Mouse (Mus musculus): Measurements from ENCODE around the gene Slbp. TPM values are rescaled to one million over a fixed set of nuclear protein-coding genes. Genes with fewer than 3 reads are reported as not detected.

Slbp gene
- total RNA-seq, 4 experiments from 2014 or later: 34.0 to 42.1 (median 38.5) TPM

- DNase-seq: no peak
Observed at GRCm38 (mm10) chr5:33681044-33681443, 28.7 kb upstream of the Slbp start.

GRCm38 (mm10) chr5:33678244-33678643 lies 25.9 kb upstream of the Slbp start:
- no peak for DNase-seq

GRCm38 (mm10) chr5:33675964-33676363 lies 23.6 kb upstream of the Slbp start:
- no peak for DNase-seq

- DNase-seq: no peak
Observed at GRCm38 (mm10) chr5:33674439-33674838, 22.1 kb upstream of the Slbp start.

GRCm38 (mm10) chr5:33671659-33672058 lies 19.3 kb upstream of the Slbp start:
- no peak for DNase-seq

GRCm38 (mm10) chr5:33668223-33668622 lies 15.8 kb upstream of the Slbp start:
- DNase-seq: no peak

DNA sequence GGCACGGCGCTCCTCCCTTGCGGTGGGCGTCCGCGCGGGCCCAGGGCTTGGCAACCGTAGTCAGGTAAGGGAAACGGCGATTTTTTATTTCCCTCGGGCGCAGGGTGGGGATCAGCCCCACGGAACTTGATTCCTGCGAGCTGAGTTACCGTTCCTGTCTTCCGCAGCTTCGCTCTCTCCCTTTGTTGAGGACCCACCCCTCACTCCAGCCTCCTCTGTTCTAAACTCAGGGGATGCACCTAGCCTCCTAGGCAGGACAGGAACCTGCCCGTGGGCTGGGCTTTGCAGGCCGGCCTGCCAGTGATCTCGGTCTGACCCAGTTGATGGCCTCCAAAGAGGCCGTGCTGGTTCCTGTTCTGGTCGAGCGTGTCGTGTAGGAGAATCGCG lies 6.3 kb upstream of the Slbp start:
- no peak for DNase-seq

GRCm38 (mm10) chr5:33657787-33658663 lies 5.7 kb upstream of the Slbp start, which contains the start of the genes Tacc3 and Tmem129:
Tacc3 (plus strand) TSS chr5:33658128.
Tmem129 (minus strand) TSS chr5:33658416.
- peak; percentile 99 for DNase-seq

- DNase-seq: no peak
Observed at GRCm38 (mm10) chr5:33657251-33657786, 4.9 kb upstream of the Slbp start.

GRCm38 (mm10) chr5:33656739-33657138 lies 4.4 kb upstream of the Slbp start:
- no peak for DNase-seq

- DNase-seq: no peak
Observed at GRCm38 (mm10) chr5:33655251-33655840, 3.0 kb upstream of the Slbp start.

DNA sequence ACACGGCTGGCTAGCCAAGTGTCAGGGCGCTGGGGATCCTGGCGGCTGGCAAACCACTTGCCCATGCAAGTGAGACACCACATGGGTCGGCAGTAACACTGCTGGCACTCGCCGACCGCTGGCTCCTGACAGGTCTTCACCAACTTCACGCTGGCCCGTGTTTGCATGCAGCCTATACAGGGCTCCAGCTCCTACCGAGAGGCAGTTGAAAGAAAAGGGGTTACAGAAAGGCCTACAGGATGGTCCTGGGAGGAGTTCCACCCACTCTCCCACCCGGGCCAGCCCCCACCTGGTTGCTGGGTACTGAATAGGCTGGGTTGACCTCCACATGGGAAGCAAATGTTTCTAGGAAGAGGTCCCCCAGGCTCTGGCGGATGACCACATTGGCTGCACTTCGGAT lies 2.0 kb upstream of the Slbp start:
- no peak for DNase-seq

DNA sequence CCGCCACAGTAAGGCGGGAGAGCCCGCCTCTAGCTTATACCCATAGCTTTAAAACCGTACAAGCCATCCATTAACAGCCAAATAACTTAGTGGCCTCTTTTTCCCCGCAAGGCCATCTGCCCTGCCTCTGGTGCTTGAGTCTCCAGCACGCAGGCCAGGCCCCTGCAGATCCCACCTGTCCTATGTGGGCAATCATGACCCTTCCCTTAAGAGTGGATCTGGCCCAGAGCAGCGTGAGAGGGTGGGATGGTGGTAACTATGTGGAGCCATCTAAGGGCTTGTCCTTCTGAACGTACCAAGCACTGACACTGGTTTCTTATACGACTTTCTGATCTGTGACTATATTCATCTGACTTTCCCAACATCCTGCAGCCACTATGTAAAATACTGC lies 404 bp upstream of the Slbp start:
- no peak for DNase-seq

DNA sequence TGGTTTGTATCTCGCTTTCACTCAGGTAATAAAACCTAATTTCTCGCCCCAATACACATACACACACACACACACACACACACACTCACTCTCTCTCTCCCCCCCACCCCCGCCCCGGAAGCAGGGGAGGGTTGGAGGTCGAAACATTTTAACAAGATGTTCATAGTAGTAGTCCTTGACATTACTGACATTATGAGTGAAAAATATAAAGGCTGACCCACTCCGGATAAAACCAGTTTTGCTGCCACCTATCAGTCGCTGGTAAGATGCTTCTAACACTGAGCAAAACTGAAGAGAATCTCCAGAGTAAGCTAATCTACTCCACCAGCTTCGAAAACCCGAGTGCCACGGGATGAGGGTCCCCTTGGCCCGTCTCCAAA lies 843 bp downstream of the Slbp start:
- no peak for DNase-seq

GRCm38 (mm10) chr5:33651017-33651416 lies 1.4 kb downstream of the Slbp start:
- DNase-seq: no peak

DNA sequence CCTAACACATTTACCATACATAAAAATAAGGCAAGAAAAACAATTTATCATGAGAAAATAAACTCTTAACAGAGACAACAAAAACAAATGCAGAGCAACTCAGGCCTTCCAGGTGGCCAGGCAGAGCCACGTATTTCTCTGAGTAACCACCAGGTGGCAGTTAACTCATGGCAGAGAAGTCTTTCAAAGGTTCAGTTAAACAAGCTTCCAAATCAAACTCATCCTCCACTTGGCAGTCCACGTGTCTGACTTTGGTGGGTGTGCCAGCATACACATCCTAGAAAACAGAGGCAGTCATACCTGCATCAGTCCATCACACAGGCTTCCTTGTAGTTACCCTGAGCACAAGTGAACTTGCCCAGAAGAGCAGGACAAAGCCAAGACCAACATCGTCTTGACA lies 11.7 kb downstream of the Slbp start:
- no peak for DNase-seq

DNA sequence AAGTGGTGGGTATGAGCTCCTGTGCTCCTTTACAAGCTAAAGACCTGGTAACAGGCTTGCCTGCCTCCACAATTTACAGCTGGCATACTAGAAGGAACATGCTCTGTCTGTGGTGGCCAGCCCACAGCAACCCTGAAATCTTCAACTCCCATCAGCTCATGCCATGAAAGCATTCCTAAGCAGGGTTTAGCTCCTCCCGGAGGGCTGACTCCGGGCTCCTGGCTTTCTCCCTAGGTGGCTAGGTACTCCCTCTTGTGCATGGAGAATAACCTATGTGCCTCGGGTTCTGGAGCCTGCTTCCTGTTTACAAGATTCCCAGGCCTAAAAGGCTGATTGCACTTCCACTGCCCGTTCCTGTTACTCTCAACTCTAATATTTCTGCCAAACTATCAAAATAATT lies 13.5 kb downstream of the Slbp start:
- DNase-seq: no peak

GRCm38 (mm10) chr5:33637606-33638350 lies 14.6 kb downstream of the Slbp start:
- DNase-seq: no peak

- no peak for DNase-seq
Observed at GRCm38 (mm10) chr5:33635361-33635760, 17.0 kb downstream of the Slbp start.

DNA sequence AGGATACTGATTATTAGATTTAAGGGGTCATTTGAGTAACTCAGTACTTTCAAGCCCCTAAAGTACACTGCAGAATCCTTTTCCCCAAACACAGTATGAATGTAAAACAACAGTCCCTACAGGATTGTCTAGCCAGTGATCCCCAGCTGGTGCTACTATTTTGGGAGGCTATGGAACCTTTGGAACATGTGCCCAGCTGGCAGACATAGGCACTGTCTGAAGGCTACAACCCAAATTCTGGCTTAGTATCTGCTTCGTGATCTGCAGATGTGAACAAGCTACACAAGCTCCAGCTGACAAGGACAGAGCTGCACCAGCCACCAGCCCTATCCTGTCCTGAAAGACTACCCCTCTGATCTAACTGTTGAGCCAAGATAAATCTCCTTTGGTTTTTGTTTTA lies 19.8 kb downstream of the Slbp start:
- no peak for DNase-seq

DNA sequence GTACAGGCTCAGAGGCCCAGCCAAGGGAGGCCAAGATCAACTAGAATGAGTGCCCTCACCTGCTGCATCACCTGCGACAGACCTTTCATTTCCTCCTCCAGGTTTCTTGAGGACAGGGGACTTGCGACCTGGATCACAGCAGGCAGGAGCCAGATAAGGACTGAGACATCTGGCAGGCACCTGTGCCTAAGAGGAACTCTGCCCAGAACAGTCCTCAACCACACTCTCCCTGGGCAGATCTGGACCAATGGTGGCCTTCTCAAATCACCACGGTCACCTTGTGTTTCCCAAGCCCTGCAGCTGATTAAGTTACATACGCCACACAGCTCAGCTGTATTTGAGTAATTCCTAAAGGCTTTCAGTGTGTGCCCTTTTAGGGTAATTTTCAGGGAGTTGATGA lies 21.8 kb downstream of the Slbp start:
- DNase-seq: no peak

- DNase-seq: peak; percentile 47
Observed at GRCm38 (mm10) chr5:33630061-33630460, 22.3 kb downstream of the Slbp start.

Measured in adrenal gland, adult 8-10 months (tissue).